In the genomic region with DNA sequence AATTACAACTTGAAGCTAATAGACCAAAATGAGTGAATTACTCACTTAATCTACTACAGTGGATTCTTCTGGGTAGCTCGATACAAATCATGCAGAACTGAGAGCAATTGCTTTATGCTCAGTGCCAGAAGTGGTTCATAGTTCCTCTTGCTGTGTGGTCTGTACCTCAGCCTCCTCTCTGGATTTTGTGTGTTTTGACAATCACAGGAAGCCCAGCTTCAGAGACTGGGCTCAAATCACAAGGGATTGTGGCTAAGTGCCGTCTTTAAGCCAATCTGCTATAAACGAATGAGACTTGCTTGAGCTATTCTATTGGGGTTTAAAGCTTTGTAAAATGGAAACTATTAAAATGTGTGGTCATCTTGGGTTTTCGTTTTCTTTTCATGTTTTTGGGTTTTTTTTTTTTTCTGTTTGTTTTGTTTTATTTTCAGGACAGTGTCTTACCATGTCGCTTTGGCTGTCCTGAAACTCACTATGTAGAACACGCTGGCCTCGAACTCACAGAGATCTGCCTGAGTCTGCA, we compare ENCODE assay signal across 21 mouse cellular contexts. TPM values are rescaled to one million over a fixed set of nuclear protein-coding genes. Genes with fewer than 3 reads are reported as not detected.
DNase-seq lines count a peak whose midpoint lies in the region; ATAC-seq and TF ChIP-seq lines count a peak whose summit lies in the region.
"Had no signal": no experiment of that assay in that cellular context is flagged by ENCODE, and none has a peak within 500 bp of the region (broad histone marks: within the 10 kb centered on the region; RNA-seq: fewer than 3 reads in every experiment).

No protein-coding gene starts in this region.

- no peak overlapping the region for H3K9ac ChIP-seq in midbrain, embryonic 11.5 days (ENCODE audit: low read length)
- H3K9ac ChIP-seq in midbrain, embryonic 14.5 days (replicated peaks; ENCODE audit: low read length), result no peak overlapping the region
- no peak overlapping the region for H3K9ac ChIP-seq in CH12.LX (ENCODE audit: insufficient read depth, low read depth)

- no peaks in the 10 kb centered on the region for H3K79me2 ChIP-seq in CH12.LX (replicated peaks; ENCODE audit: control insufficient read depth, extremely low read depth, insufficient read depth, poor library complexity, severe bottlenecking)

- no peak overlapping the region for H3K4me3 ChIP-seq in midbrain, embryonic 11.5 days (ENCODE audit: low read depth, low read length)
- H3K4me3 ChIP-seq in midbrain, embryonic 14.5 days (replicated peaks; ENCODE audit: low read depth, low read length), result no peak overlapping the region
- no peak overlapping the region for H3K4me3 ChIP-seq in CH12.LX (replicated peaks in 1 of 3; ENCODE audit: low read depth in 2 of 3, low read length in 2 of 3, poor library complexity in 1 of 3)

- H3K27me3 ChIP-seq in midbrain, embryonic 11.5 days (ENCODE audit: control insufficient read depth, insufficient read depth, low read length), result no peaks in the 10 kb centered on the region
- no peaks in the 10 kb centered on the region for H3K27me3 ChIP-seq in midbrain, embryonic 14.5 days (ENCODE audit: control insufficient read depth, insufficient read depth, low read length)
- no peaks in the 10 kb centered on the region for H3K27me3 ChIP-seq in CH12.LX (replicated peaks)
- H3K27me3 ChIP-seq in splenic B cell, adult 2 months (ENCODE audit: control insufficient read depth, insufficient read depth, low read length, poor library complexity, severe bottlenecking), result no peaks in the 10 kb centered on the region; the same call in 1 of the 2 replicates
- H3K27me3 ChIP-seq: Patski had no signal

- no peak for TF ChIP-seq CTCF in CH12.LX (conservative IDR thresholded peaks at IDR 0.05 in 1 of 2, IDR thresholded peaks at IDR 0.05 in 1 of 2; ENCODE audit: low read depth in 2 of 2, low read length in 2 of 2)

- WGBS in midbrain, embryonic 11.5 days, result 90% methylated on average over 7 of the region's 7 CpGs
- 94% methylated on average over 7 of the region's 7 CpGs for whole genome bisulfite sequencing in midbrain, embryonic 14.5 days

- no peak for TF ChIP-seq RAD21 in CH12.LX (IDR thresholded peaks at IDR 0.05; ENCODE audit: low read depth, low read length)

- dilution Hi-C loops in CH12.LX (cut with MboI; ENCODE audit: extremely low pct_ligation_motif_present, extremely low pct_unique_long_range_greater_than_20kb, low sequenced_read_pairs), result no loop called here

- H3K36me3 ChIP-seq in midbrain, embryonic 11.5 days (ENCODE audit: control insufficient read depth, insufficient read depth, low read length), result peaks cover 33% of the 10 kb centered on the region
- H3K36me3 ChIP-seq in midbrain, embryonic 14.5 days (ENCODE audit: control insufficient read depth, insufficient read depth, low read length), result peaks cover 26% of the 10 kb centered on the region
- peaks cover 4 to 52% of the 10 kb centered on the region in 2 experiments for H3K36me3 ChIP-seq in CH12.LX (replicated peaks in 1 of 2; ENCODE audit: control insufficient read depth in 1 of 2, insufficient read depth in 1 of 2, low read length in 1 of 2)
- H3K36me3 ChIP-seq in splenic B cell, adult 2 months (ENCODE audit: control insufficient read depth, insufficient read depth, low read length, poor library complexity, severe bottlenecking), result no peaks in the 10 kb centered on the region

- no peak for ATAC-seq in midbrain, embryonic 11.5 days (ENCODE audit: low FRiP score)
- no peak for ATAC-seq in midbrain, embryonic 14.5 days (ENCODE audit: low FRiP score, low TSS enrichment)
- ATAC-seq in inflammation-experienced regulatory T-cells, adult 6 months, result no peak
- ATAC-seq: activated CD4-positive, CD25-positive, alpha-beta regulatory T cell, adult 4 months; CD4-positive, CD25-positive, alpha-beta regulatory T cell, adult 4 months; Patski had no signal

- H3K4me1 ChIP-seq in midbrain, embryonic 11.5 days (ENCODE audit: control insufficient read depth, insufficient read depth, low read length), result no peaks in the 10 kb centered on the region
- no peaks in the 10 kb centered on the region for H3K4me1 ChIP-seq in midbrain, embryonic 14.5 days (ENCODE audit: control insufficient read depth, insufficient read depth, low read length)
- H3K4me1 ChIP-seq in CH12.LX (ENCODE audit: control insufficient read depth in 1 of 2, insufficient read depth in 2 of 2), result peaks cover 0 to 14% of the 10 kb centered on the region in 2 experiments; a peak in 2 of 4 replicates

- H3K9me3 ChIP-seq in midbrain, embryonic 11.5 days (ENCODE audit: control insufficient read depth, low read length), result no peaks in the 10 kb centered on the region
- H3K9me3 ChIP-seq in midbrain, embryonic 14.5 days (ENCODE audit: control insufficient read depth, low read length), result no peaks in the 10 kb centered on the region
- peaks cover 7% of the 10 kb centered on the region for H3K9me3 ChIP-seq in CH12.LX (replicated peaks; ENCODE audit: low read length)

- H3K4me2 ChIP-seq in midbrain, embryonic 11.5 days, result no peak overlapping the region
- no peak overlapping the region for H3K4me2 ChIP-seq in midbrain, embryonic 14.5 days (ENCODE audit: low read length)
- H3K4me2 ChIP-seq in CH12.LX (ENCODE audit: insufficient read depth, low read depth, poor library complexity, severe bottlenecking), result no peak overlapping the region

- no peak for TF ChIP-seq POLR2A in CH12.LX (IDR thresholded peaks at IDR 0.05; ENCODE audit: low read depth, low read length)

- DNase-seq in heart, adult 11 months, result peak; percentile 44
- no peak for DNase-seq in heart, postnatal 4 days
- DNase-seq in midbrain, embryonic 11.5 days (ENCODE audit: low spot score, missing footprints), result peak; percentile 80
- no peak for DNase-seq in midbrain, embryonic 14.5 days
- peak; percentile 79 for DNase-seq in CH12.LX (ENCODE audit: extremely low read depth)
- peak; percentile 17 for DNase-seq in splenic B cell, adult 2 months (ENCODE audit: low read depth, low spot score)
- no peak for DNase-seq in gastrocnemius, adult 18-20 months (ENCODE audit: low spot score)
- DNase-seq: adrenal gland, adult 2 months; adrenal gland, adult 8-10 months; adrenal gland, postnatal 10 days; adrenal gland, postnatal 14 days; adrenal gland, postnatal 25 days; adrenal gland, postnatal 36 days; B cell, adult 2 months; cerebellum, adult 11 months; cerebellum, adult 11-12 months; cerebellum, adult 18-20 months had no signal

- H3K27ac ChIP-seq in midbrain, embryonic 11.5 days (ENCODE audit: low read depth, low read length), result no peak overlapping the region
- H3K27ac ChIP-seq in midbrain, embryonic 14.5 days (replicated peaks; ENCODE audit: low read depth, low read length), result no peak overlapping the region
- H3K27ac ChIP-seq in CH12.LX (ENCODE audit: insufficient read depth, low read depth), result no peak overlapping the region

- in situ Hi-C loops in CH12.LX (cut with MboI; ENCODE audit: low pct_ligation_motif_present, low pct_unique_long_range_greater_than_20kb, low sequenced_read_pairs), result no loop called here

- peak; percentile 73 for TF ChIP-seq EP300 in CH12.LX (IDR thresholded peaks at IDR 0.05; ENCODE audit: low read length)

TF ChIP-seq in CH12.LX, 34 proteins besides CTCF, POLR2A, EP300 and RAD21 (continues in another document):
- TF ChIP-seq MEF2A (IDR thresholded peaks at IDR 0.05; ENCODE audit: borderline replicate concordance, low read depth, low read length) (peak; percentile 31; the same call in 1 of the 2 replicates), TCF12 (IDR thresholded peaks at IDR 0.05; ENCODE audit: low read depth, low read length) (no peak), SMC3 (IDR thresholded peaks at IDR 0.05; ENCODE audit: low read depth, low read length) (no peak), ZKSCAN1 (IDR thresholded peaks at IDR 0.05; ENCODE audit: borderline replicate concordance, low read depth, low read length) (no peak; the same call in 1 of the 2 replicates), NRF1 (IDR thresholded peaks at IDR 0.05; ENCODE audit: low read depth, low read length) (no peak), ZMIZ1 (IDR thresholded peaks at IDR 0.05; ENCODE audit: low read depth, low read length) (no peak), CHD1 (IDR thresholded peaks at IDR 0.05; ENCODE audit: low read depth, low read length) (no peak), TBP (conservative IDR thresholded peaks at IDR 0.05; ENCODE audit: low read depth, low read length) (no peak), GABPA (IDR thresholded peaks at IDR 0.05; ENCODE audit: insufficient replicate concordance, low read depth, low read length) (no peak), USF1 (IDR thresholded peaks at IDR 0.05; ENCODE audit: low read depth, low read length) (no peak), POLR2AphosphoS2 (IDR thresholded peaks at IDR 0.05; ENCODE audit: low read depth, low read length) (no peak), UBTF (IDR thresholded peaks at IDR 0.05; ENCODE audit: low read depth, low read length) (no peak), USF2 (conservative IDR thresholded peaks at IDR 0.05; ENCODE audit: low read depth, low read length) (no peak), MXI1 (IDR thresholded peaks at IDR 0.05; ENCODE audit: low read depth, low read length) (no peak), E2F4 (IDR thresholded peaks at IDR 0.05; ENCODE audit: insufficient replicate concordance, low read depth, low read length) (no peak), JUN (IDR thresholded peaks at IDR 0.05; ENCODE audit: insufficient read depth, low read depth, low read length) (no peak), MYC (IDR thresholded peaks at IDR 0.05; ENCODE audit: low read depth, low read length) (peak; percentile 13; the same call in 1 of the 2 replicates), CHD2 (IDR thresholded peaks at IDR 0.05; ENCODE audit: low read length) (no peak), IRF4 (IDR thresholded peaks at IDR 0.05; ENCODE audit: low read depth, low read length) (peak; percentile 75), ELF1 (IDR thresholded peaks at IDR 0.05; ENCODE audit: low read depth, low read length) (no peak), JUND (conservative IDR thresholded peaks at IDR 0.05; ENCODE audit: low read depth, low read length) (0 out of 2 replicates have a peak, but pooled peaks have one; percentile 20), NELFE (IDR thresholded peaks at IDR 0.05; ENCODE audit: low read depth, low read length) (no peak), ZNF384 (IDR thresholded peaks at IDR 0.05; ENCODE audit: low read depth, low read length) (peak; percentile 91), MAZ (IDR thresholded peaks at IDR 0.05; ENCODE audit: low read depth, low read length) (no peak)

RNA-seq across cellular contexts. Expression of a gene that starts 11.1 kb away (rescaled TPM):
- 10 to 100 TPM; 14.9 to 19.2 TPM for total RNA-seq in heart, postnatal 4 days (2021)
- polyA plus RNA-seq in midbrain, embryonic 11.5 days (2014; fragmentation: Nextera tagmentation; extraction: Ambion mirVana), result 31.3 and 35.9 TPM in 2 replicates
- 3.2 and 6.9 TPM in 2 replicates for polyA plus RNA-seq in midbrain, embryonic 14.5 days (2014; fragmentation: Nextera tagmentation; extraction: Ambion mirVana)
- 1.1 and 1.8 TPM in 2 replicates for total RNA-seq in CH12.LX (2012; rRNA removed)
- total RNA-seq in CH12.LX (2014; rRNA removed), result 0.66 and 0.82 TPM in 2 replicates
- 3.8 and 4.5 TPM in 2 replicates for polyA plus RNA-seq in CH12.LX (2012; ENCODE audit: insufficient read length, low read depth)
- 1 to 10 TPM in 1 of 2 experiments, under 1 TPM in 1; 0.27 to 1.0 TPM for total RNA-seq in gastrocnemius, adult 18-20 months (2021)
- polyA plus RNA-seq in inflammation-experienced regulatory T-cells, adult 6 months (2017; shearing (Covaris generic)), result 1 to 10 TPM in 2 of 3 experiments, under 1 TPM in 1; 0.99 to 8.7 (median 1.3) TPM

Comparison
In these comparisons a context has a peak if more than half of its experiments do, and no peak if none do; other contexts are left out.
1. DNase-seq: peak in heart, adult 11 months (single experiment), midbrain, embryonic 11.5 days (single experiment), CH12.LX (single experiment) and splenic B cell, adult 2 months (single experiment); none in heart, postnatal 4 days (single experiment), midbrain, embryonic 14.5 days (single experiment) and gastrocnemius, adult 18-20 months (single experiment).